Mouse (Mus musculus): ENCODE measurements around the gene Elfn2. TPM values are rescaled to one million over a fixed set of nuclear protein-coding genes. Genes with fewer than 3 reads are reported as not detected.

The Elfn2 gene
- polyA plus RNA-seq, 1 experiment from 2014 or later, result 0.08 TPM

DNA sequence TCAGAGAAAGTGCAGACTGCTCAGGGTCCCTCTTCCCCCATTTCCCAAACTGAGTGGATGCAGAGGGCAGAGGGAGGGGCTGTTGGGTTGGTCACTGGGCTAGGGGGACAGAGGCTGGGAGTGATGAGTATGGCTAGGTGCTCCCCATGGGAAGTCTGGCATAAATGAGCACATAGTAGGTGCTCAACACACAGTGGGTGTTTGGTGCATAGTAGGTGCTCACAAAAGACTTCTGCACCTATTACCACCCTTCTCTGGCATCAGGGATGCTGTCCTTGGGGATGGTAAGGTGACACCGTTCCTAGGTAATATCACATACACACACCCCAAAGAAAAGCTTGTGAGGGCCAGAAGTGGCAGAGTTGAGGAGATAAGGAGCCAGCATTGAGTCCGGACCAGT, 18.2 kb downstream of the Elfn2 start:
- no peaks in the 10 kb centered on the region; the same call in 1 of the 2 replicates for H3K4me1 ChIP-seq (replicated peaks; ENCODE audit: control insufficient read depth, insufficient read depth, low read length)
- H3K4me3 ChIP-seq (ENCODE audit: low read depth, low read length), result no peak overlapping the region
- H3K36me3 ChIP-seq (ENCODE audit: control insufficient read depth, insufficient read depth, low read length), result no peaks in the 10 kb centered on the region
- H3K27me3 ChIP-seq (ENCODE audit: control insufficient read depth, insufficient read depth, low read length), result no peaks in the 10 kb centered on the region
- H3K9ac ChIP-seq (ENCODE audit: low read length), result no peak overlapping the region
- DNase-seq (ENCODE audit: low spot score), result no peak
- no peaks in the 10 kb centered on the region for H3K9me3 ChIP-seq (ENCODE audit: control insufficient read depth, low read length)
- WGBS, result 86% methylated on average over 2 of the region's 2 CpGs
- no peak overlapping the region for H3K27ac ChIP-seq (ENCODE audit: low read depth, low read length)
- H3K4me2 ChIP-seq (ENCODE audit: low read depth, low read length, severe bottlenecking), result no peak overlapping the region
- ATAC-seq (replicated peaks; ENCODE audit: low FRiP score), result no peak

DNA sequence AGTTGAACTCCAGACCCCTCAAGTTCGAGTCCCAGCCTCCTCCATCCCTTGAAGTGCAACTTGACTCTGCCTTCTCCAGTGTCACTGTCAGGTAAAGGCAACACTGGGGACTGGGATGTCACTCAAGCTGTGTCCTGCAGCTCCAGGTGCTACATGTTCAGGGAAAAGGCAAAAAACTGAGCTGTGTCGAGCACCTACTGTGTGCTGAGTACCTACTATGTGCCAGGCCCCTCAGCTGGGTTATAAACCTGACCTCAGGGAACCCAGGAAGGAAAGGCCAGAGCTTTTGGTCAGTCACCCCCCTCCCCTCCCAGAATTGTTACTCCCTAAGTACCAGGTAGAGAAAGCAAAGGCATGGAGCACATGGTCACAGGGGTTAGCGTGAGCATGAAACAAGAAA, 19.1 kb downstream of the Elfn2 start:
- H3K4me2 ChIP-seq (ENCODE audit: low read depth, low read length, severe bottlenecking), result no peak overlapping the region
- H3K27me3 ChIP-seq (ENCODE audit: control insufficient read depth, insufficient read depth, low read length), result no peaks in the 10 kb centered on the region
- 69% methylated on average over 3 of the region's 3 CpGs for WGBS
- no peaks in the 10 kb centered on the region for H3K36me3 ChIP-seq (ENCODE audit: control insufficient read depth, insufficient read depth, low read length)
- peaks cover 2% of the 10 kb centered on the region; the same call in 1 of the 2 replicates for H3K4me1 ChIP-seq (replicated peaks; ENCODE audit: control insufficient read depth, insufficient read depth, low read length)
- H3K9ac ChIP-seq (ENCODE audit: low read length), result no peak overlapping the region
- ATAC-seq (replicated peaks; ENCODE audit: low FRiP score), result no peak
- no peak for DNase-seq (ENCODE audit: low spot score)
- no peak overlapping the region for H3K4me3 ChIP-seq (ENCODE audit: low read depth, low read length)
- no peaks in the 10 kb centered on the region for H3K9me3 ChIP-seq (ENCODE audit: control insufficient read depth, low read length)
- H3K27ac ChIP-seq (ENCODE audit: low read depth, low read length), result no peak overlapping the region

DNA sequence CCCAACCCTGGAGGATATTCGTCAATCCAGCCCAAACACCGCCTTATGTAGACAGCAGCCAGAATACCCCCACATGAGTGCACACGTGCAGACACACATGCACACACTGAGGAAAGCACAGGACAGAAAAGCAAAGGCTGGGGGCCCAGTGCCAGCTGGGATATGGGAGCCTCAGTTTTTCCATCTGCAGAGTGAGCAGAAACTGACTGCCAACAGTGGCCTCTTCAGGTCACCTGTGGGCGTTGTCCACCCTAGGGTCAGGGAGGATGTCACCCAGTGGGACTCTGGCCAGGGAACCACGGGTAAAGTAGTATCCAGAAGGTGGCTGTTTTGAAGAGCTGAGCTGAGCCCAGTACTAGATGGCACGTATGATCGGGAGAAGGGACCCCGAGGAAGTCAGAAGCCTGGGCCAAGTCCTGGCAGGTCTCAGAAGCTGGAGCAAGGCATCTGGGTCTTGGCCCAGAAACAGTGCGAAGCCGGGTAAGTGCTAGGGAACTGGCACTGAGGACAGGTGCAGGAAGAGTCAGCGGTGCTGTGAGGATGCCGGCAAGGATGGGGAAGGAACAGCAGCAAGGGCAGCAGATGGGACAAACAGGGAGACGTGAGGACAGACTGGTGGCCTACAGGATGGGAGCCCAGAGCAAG, 20.0 kb downstream of the Elfn2 start:
- ATAC-seq (replicated peaks; ENCODE audit: low FRiP score), result no peak
- 82% methylated on average over 13 of the region's 13 CpGs for WGBS

DNA sequence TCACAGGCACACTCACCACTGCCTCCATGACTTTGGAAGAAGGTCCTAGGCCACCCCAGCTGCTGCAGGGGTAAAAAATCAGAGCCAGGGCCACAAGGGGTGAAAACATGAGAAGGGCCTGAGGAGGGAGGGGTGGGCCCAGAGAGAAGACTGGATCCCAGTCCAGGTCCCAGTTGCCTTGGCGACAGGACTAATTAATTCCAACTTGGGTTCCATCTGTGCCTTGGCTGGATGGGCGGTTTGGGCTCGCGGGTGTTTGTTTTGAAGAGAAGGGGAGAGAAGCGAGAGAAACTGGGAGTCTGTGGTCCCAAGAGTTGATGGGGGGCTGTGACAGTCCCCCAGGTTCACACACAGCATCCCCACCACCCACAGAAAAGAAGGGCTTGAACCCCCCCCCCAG, 20.5 kb downstream of the Elfn2 start:
- DNase-seq (ENCODE audit: low spot score) (no peak), ATAC-seq (replicated peaks; ENCODE audit: low FRiP score) (no peak)
- Histone ChIP-seq H3K4me2 (ENCODE audit: low read depth, low read length, severe bottlenecking) (no peak overlapping the region), H3K9ac (ENCODE audit: low read length) (no peak overlapping the region), H3K36me3 (ENCODE audit: control insufficient read depth, insufficient read depth, low read length) (no peaks in the 10 kb centered on the region), H3K27me3 (ENCODE audit: control insufficient read depth, insufficient read depth, low read length) (no peaks in the 10 kb centered on the region), H3K4me1 (replicated peaks; ENCODE audit: control insufficient read depth, insufficient read depth, low read length) (peaks cover 2% of the 10 kb centered on the region; the same call in 1 of the 2 replicates), H3K27ac (ENCODE audit: low read depth, low read length) (no peak overlapping the region), H3K4me3 (ENCODE audit: low read depth, low read length) (no peak overlapping the region), H3K9me3 (ENCODE audit: control insufficient read depth, low read length) (no peaks in the 10 kb centered on the region)
- 29% methylated on average over 5 of the region's 5 CpGs for WGBS

More for the DNA sequence above, 20.0 kb downstream of the Elfn2 start:
- no peak overlapping the region for H3K9ac ChIP-seq (ENCODE audit: low read length)
- no peak for DNase-seq (ENCODE audit: low spot score)
- no peak overlapping the region for H3K4me3 ChIP-seq (ENCODE audit: low read depth, low read length)
- no peak overlapping the region for H3K27ac ChIP-seq (ENCODE audit: low read depth, low read length)
- no peaks in the 10 kb centered on the region for H3K27me3 ChIP-seq (ENCODE audit: control insufficient read depth, insufficient read depth, low read length)
- H3K36me3 ChIP-seq (ENCODE audit: control insufficient read depth, insufficient read depth, low read length), result no peaks in the 10 kb centered on the region
- H3K4me2 ChIP-seq (ENCODE audit: low read depth, low read length, severe bottlenecking), result no peak overlapping the region
- H3K9me3 ChIP-seq (ENCODE audit: control insufficient read depth, low read length), result no peaks in the 10 kb centered on the region
- peaks cover 2% of the 10 kb centered on the region; the same call in 1 of the 2 replicates for H3K4me1 ChIP-seq (replicated peaks; ENCODE audit: control insufficient read depth, insufficient read depth, low read length)

DNA sequence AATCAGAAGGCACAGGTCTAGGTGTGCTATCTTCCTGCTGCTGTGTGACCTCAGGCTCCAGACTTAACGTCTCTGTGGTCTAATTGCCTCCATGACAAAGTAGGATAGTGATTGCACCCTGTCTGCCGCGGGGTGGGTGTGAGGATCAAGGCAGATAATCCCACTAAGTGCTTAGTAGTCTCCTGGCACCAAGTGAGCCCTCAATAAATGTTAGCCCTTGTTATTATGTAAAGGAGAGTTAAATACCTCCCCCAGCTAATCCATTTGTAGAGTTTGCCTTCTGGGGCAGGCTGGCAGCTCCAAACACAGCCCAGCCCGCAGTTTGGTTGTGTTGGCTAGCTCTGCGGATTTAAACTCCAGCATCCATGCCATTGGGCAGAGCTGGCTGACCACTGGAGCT, 22.8 kb downstream of the Elfn2 start:
- 2% methylated on average over 5 of the region's 5 CpGs for WGBS

DNA sequence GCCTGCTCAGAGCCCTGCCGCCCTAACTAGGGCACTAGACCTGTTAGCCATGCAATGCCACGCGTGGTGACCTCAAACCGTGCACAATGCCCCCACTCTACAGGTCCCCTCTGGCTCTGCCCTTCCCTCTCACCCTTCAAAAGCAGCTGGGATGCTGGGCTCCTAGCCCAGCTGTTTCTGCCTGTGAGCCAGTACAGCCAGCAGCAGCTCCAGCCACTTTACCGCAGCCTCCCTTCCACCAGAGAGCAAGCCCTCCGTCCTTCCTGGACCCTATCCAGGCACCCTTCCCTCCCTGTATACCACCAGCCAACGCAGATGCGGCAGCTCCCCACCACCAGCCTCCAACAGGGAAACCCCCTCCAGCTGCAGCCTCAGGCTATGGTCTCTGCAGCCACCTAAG, 26.1 kb downstream of the Elfn2 start:
- ATAC-seq (replicated peaks; ENCODE audit: low FRiP score), result no peak
- Histone ChIP-seq H3K4me3 (ENCODE audit: low read depth, low read length) (no peak overlapping the region), H3K36me3 (ENCODE audit: control insufficient read depth, insufficient read depth, low read length) (no peaks in the 10 kb centered on the region), H3K9me3 (ENCODE audit: control insufficient read depth, low read length) (no peaks in the 10 kb centered on the region), H3K9ac (ENCODE audit: low read length) (no peak overlapping the region), H3K4me2 (ENCODE audit: low read depth, low read length, severe bottlenecking) (no peak overlapping the region), H3K27me3 (ENCODE audit: control insufficient read depth, insufficient read depth, low read length) (no peaks in the 10 kb centered on the region), H3K4me1 (replicated peaks; ENCODE audit: control insufficient read depth, insufficient read depth, low read length) (0 out of 2 replicates have a peak, but pooled peaks cover 2% of the 10 kb centered on the region), H3K27ac (ENCODE audit: low read depth, low read length) (no peak overlapping the region)
- no peak for DNase-seq (ENCODE audit: low spot score)
- 69% methylated on average over 8 of the region's 8 CpGs for WGBS

More for the DNA sequence above, 22.8 kb downstream of the Elfn2 start:
- H3K4me2 ChIP-seq (ENCODE audit: low read depth, low read length, severe bottlenecking), result no peak overlapping the region
- no peaks in the 10 kb centered on the region for H3K27me3 ChIP-seq (ENCODE audit: control insufficient read depth, insufficient read depth, low read length)
- ATAC-seq (replicated peaks; ENCODE audit: low FRiP score) (no peak), DNase-seq (ENCODE audit: low spot score) (no peak)
- H3K9me3 ChIP-seq (ENCODE audit: control insufficient read depth, low read length), result no peaks in the 10 kb centered on the region
- peaks cover 2% of the 10 kb centered on the region; the same call in 1 of the 2 replicates for H3K4me1 ChIP-seq (replicated peaks; ENCODE audit: control insufficient read depth, insufficient read depth, low read length)
- no peak overlapping the region for H3K4me3 ChIP-seq (ENCODE audit: low read depth, low read length)
- no peak overlapping the region for H3K27ac ChIP-seq (ENCODE audit: low read depth, low read length)
- H3K9ac ChIP-seq (ENCODE audit: low read length), result no peak overlapping the region
- no peaks in the 10 kb centered on the region for H3K36me3 ChIP-seq (ENCODE audit: control insufficient read depth, insufficient read depth, low read length)

DNA sequence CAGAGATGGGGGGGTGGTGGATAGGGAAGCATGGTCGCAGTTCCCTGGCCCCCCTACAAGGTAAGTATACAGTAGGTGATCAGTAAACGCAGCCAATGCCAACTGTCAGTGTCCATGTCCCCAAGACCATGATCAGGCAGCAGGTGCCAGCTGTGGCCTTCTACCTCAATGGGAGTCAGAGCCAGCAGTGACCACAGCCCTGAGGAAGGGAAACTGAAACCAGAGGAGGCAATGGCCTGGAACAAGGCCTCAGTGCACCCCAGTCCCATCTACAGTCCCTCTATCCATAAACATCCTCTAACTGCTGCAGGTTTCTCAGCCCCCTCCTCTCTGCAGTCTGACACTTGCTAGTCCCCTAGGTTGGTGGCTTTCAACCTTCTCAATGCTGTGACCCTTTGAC, 27.9 kb downstream of the Elfn2 start:
- H3K27me3 ChIP-seq (ENCODE audit: control insufficient read depth, insufficient read depth, low read length), result no peaks in the 10 kb centered on the region
- DNase-seq (ENCODE audit: low spot score) (no peak), ATAC-seq (replicated peaks; ENCODE audit: low FRiP score) (no peak)
- H3K4me3 ChIP-seq (ENCODE audit: low read depth, low read length), result no peak overlapping the region
- H3K4me1 ChIP-seq (replicated peaks; ENCODE audit: control insufficient read depth, insufficient read depth, low read length), result peaks cover 2% of the 10 kb centered on the region; the same call in 1 of the 2 replicates
- WGBS, result 86% methylated on average over 2 of the region's 2 CpGs
- no peak overlapping the region for H3K9ac ChIP-seq (ENCODE audit: low read length)
- H3K4me2 ChIP-seq (ENCODE audit: low read depth, low read length, severe bottlenecking), result no peak overlapping the region
- no peaks in the 10 kb centered on the region for H3K9me3 ChIP-seq (ENCODE audit: control insufficient read depth, low read length)
- no peaks in the 10 kb centered on the region for H3K36me3 ChIP-seq (ENCODE audit: control insufficient read depth, insufficient read depth, low read length)
- H3K27ac ChIP-seq (ENCODE audit: low read depth, low read length), result no peak overlapping the region

DNA sequence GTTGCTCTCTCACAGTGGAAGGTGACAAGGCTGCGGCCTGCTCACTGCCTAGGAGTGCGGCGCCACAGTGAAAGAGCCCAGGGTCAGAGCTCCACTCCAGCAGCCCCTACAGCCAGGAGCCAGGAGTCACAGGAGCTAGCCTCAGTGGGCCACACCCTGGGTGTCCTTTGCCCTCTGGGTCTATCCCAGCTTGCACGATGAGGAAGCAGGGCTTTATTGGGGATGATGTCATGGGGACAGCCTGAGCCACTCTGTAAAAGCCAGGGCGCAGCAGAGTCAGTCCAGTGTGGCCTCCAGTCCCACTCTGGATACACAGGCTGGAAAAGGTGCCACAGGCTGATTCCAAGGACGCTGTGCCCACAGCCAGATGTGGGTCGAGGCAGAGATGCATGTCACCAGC, 31.7 kb downstream of the Elfn2 start:
- H3K4me1 ChIP-seq (replicated peaks; ENCODE audit: control insufficient read depth, insufficient read depth, low read length), result peaks cover 16% of the 10 kb centered on the region
- no peaks in the 10 kb centered on the region for H3K36me3 ChIP-seq (ENCODE audit: control insufficient read depth, insufficient read depth, low read length)
- no peaks in the 10 kb centered on the region for H3K27me3 ChIP-seq (ENCODE audit: control insufficient read depth, insufficient read depth, low read length)
- H3K9ac ChIP-seq (ENCODE audit: low read length), result no peak overlapping the region
- no peaks in the 10 kb centered on the region for H3K9me3 ChIP-seq (ENCODE audit: control insufficient read depth, low read length)
- WGBS, result 74% methylated on average over 7 of the region's 7 CpGs
- DNase-seq (ENCODE audit: low spot score) (no peak), ATAC-seq (replicated peaks; ENCODE audit: low FRiP score) (no peak)
- no peak overlapping the region for H3K4me3 ChIP-seq (ENCODE audit: low read depth, low read length)
- H3K4me2 ChIP-seq (ENCODE audit: low read depth, low read length, severe bottlenecking), result no peak overlapping the region
- H3K27ac ChIP-seq (ENCODE audit: low read depth, low read length), result no peak overlapping the region

DNA sequence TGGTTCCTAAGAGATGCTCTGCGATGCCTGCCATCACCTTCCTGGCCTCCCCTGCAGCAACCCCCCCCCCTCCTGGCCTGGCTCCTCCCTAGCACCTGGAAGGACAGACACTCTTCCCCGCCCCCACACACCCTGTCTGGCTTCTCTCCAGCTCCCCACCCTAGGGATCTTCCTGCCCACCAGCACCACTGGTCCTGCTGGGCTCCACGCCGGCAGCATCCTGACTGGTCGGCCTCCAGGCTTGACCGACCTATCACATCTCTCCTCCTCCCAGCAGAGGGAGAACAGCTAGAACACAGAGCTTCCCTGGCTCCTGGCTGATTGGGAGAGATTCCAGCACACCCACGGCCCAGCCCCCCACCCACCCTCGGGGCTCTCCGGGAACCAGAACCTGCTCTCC, 34.5 kb downstream of the Elfn2 start:
- Histone ChIP-seq H3K9ac (ENCODE audit: low read length) (no peak overlapping the region), H3K4me3 (ENCODE audit: low read depth, low read length) (no peak overlapping the region), H3K27me3 (ENCODE audit: control insufficient read depth, insufficient read depth, low read length) (no peaks in the 10 kb centered on the region), H3K9me3 (ENCODE audit: control insufficient read depth, low read length) (no peaks in the 10 kb centered on the region), H3K27ac (ENCODE audit: low read depth, low read length) (peak overlapping the region; percentile 43; the same call in 1 of the 2 replicates), H3K4me1 (replicated peaks; ENCODE audit: control insufficient read depth, insufficient read depth, low read length) (peaks cover 16% of the 10 kb centered on the region), H3K4me2 (ENCODE audit: low read depth, low read length, severe bottlenecking) (no peak overlapping the region), H3K36me3 (ENCODE audit: control insufficient read depth, insufficient read depth, low read length) (no peaks in the 10 kb centered on the region)
- ATAC-seq (replicated peaks; ENCODE audit: low FRiP score) (peak; percentile 42), DNase-seq (ENCODE audit: low spot score) (peak; percentile 67)
- WGBS, result 18% methylated on average over 9 of the region's 9 CpGs
